Mouse (Mus musculus): ENCODE data around the gene Ubox5. TPM values are rescaled to one million over a fixed set of nuclear protein-coding genes. Genes with fewer than 3 reads are reported as not detected.

Gene Ubox5
- polyA plus RNA-seq, 2 experiments: 11.8 to 14.3 TPM

DNA sequence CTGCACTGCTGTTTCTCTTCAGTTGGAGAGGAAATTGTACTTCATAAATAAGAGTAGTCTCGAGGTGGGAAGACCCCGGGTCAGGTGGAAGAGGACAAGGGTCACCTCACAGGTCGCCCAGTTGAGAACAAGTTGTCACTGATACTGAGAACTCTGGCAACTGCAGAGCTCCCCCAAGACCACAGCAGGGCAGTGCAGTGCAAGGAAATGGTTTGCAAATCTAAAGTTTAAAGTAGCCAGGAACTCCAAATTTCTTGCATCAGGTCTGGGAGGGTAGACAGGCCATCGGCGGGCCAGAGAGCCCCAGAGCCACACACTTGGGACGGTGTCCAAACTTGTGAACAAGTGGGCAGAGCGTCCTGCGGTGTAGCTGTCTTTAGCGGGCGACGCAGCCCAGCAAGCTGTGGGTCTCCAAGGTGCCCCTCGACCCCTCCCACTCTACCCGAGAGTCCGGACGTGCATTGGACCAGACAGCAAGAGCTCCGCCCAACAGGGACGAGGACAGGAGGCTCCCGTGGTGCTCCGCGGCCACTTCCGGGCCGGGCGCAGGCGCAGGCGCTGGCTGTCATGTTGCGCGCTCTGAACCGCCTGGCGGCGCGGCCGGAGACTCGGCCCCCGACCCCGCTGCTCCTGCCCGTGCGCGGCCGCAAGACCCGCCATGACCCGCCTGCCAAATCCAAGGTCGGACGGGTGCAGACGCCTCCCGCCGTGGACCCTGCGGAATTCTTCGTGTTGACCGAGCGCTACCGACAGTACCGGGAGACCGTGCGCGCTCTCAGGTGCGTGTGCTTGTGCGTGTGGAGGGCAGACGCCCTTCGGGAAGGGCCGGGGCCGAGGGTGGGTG is 66.4 kb downstream of the Ubox5 start, which contains the start of gene Mrps26:
TSS of gene Mrps26 (plus strand) at position 531 of the 844 bp plus-strand sequence.
- H3K9me3 ChIP-seq (ENCODE audit: control insufficient read depth, low read length): no peaks in the 10 kb centered on the region
- H3K36me3 ChIP-seq (ENCODE audit: control insufficient read depth, insufficient read depth, low read length): peaks cover 18% of the 10 kb centered on the region
- H3K4me3 ChIP-seq (replicated peaks; ENCODE audit: low read length): peak within 1 kb of the TSS; percentile 90
- DNase-seq (ENCODE audit: low spot score) (peak; percentile 92), ATAC-seq (ENCODE audit: low FRiP score, low read depth) (peak; percentile 98)
- 0 out of 2 replicates have a peak within 1 kb of the TSS, but pooled peaks have one; percentile 9 for H3K27ac ChIP-seq (replicated peaks; ENCODE audit: low read depth, low read length)
- no peaks in the 10 kb centered on the region for H3K27me3 ChIP-seq (ENCODE audit: control insufficient read depth, insufficient read depth, low read length)
- under 1% methylated on average over 59 of the region's 61 CpGs for WGBS
- H3K9ac ChIP-seq (ENCODE audit: low read depth, low read length, severe bottlenecking): peak within 1 kb of the TSS; percentile 86
- peak within 1 kb of the TSS; percentile 55 for H3K4me2 ChIP-seq (replicated peaks; ENCODE audit: low read depth, low read length, severe bottlenecking)
- 0 out of 2 replicates have a peak, but pooled peaks have one; percentile 37 for TF ChIP-seq POLR2A (IDR thresholded peaks at IDR 0.05; ENCODE audit: borderline replicate concordance, extremely low read depth, insufficient read depth, insufficient read length)
- H3K4me1 ChIP-seq (ENCODE audit: control insufficient read depth, insufficient read depth, low read length): peaks cover 14% of the 10 kb centered on the region

DNA sequence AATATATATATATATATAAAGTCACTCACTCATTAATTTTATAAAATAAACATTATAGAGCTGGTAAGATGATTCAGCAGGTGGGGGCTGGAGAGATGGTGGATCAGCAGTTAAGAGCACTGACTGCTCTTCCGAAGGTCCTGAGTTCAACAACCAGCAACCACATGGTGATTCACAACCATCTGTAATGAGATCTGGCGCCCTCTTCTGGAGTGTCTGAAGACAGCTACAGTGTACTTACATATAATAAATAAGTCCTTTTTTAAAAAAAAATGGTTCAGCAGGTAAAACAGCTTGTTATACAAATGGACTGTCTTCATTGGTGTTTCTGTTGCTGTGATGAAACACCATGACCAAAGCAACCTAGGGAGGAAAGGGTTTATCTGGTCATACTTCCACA is 71.8 kb downstream of the Ubox5 start:
- Histone ChIP-seq H3K4me1 (ENCODE audit: control insufficient read depth, insufficient read depth, low read length) (peaks cover 3% of the 10 kb centered on the region; the same call in 1 of the 2 replicates), H3K27ac (replicated peaks; ENCODE audit: low read depth, low read length) (no peak overlapping the region), H3K9me3 (ENCODE audit: control insufficient read depth, low read length) (no peaks in the 10 kb centered on the region), H3K9ac (ENCODE audit: low read depth, low read length, severe bottlenecking) (no peak overlapping the region), H3K27me3 (ENCODE audit: control insufficient read depth, insufficient read depth, low read length) (no peaks in the 10 kb centered on the region), H3K4me3 (replicated peaks; ENCODE audit: low read length) (no peak overlapping the region), H3K4me2 (replicated peaks; ENCODE audit: low read depth, low read length, severe bottlenecking) (no peak overlapping the region), H3K36me3 (ENCODE audit: control insufficient read depth, insufficient read depth, low read length) (peaks cover 40% of the 10 kb centered on the region)
- no peak for TF ChIP-seq POLR2A (IDR thresholded peaks at IDR 0.05; ENCODE audit: borderline replicate concordance, extremely low read depth, insufficient read depth, insufficient read length)
- ATAC-seq (ENCODE audit: low FRiP score, low read depth) (no peak), DNase-seq (ENCODE audit: low spot score) (no peak)
- WGBS: 66% methylated on average over 2 of the region's 2 CpGs

DNA sequence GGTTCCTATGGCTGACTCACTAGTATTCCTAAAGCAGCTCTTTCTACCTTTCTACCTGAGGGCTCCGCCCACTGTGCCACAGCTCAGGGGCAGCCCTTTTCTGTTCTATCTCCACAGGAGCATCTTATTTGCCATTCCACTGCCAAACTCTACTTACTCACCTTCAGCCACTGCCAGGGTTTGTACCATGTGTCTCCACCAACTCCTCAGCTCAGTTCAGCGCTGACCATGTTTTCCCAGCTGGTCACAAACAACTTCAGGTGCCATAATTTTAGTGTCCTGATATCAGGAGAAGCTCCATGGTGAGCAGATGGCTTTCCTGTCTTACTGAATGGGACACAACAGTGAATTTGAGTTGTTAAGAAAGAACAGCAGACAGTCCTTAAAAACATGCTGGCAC is 72.4 kb downstream of the Ubox5 start:
- no peak for TF ChIP-seq POLR2A (IDR thresholded peaks at IDR 0.05; ENCODE audit: borderline replicate concordance, extremely low read depth, insufficient read depth, insufficient read length)
- H3K27ac ChIP-seq (replicated peaks; ENCODE audit: low read depth, low read length): no peak overlapping the region
- no peak for ATAC-seq (ENCODE audit: low FRiP score, low read depth)
- 95% methylated on average over 2 of the region's 2 CpGs for WGBS
- no peak overlapping the region for H3K4me2 ChIP-seq (replicated peaks; ENCODE audit: low read depth, low read length, severe bottlenecking)
- no peaks in the 10 kb centered on the region for H3K9me3 ChIP-seq (ENCODE audit: control insufficient read depth, low read length)
- H3K4me3 ChIP-seq (replicated peaks; ENCODE audit: low read length): no peak overlapping the region
- DNase-seq (ENCODE audit: low spot score): no peak
- H3K36me3 ChIP-seq (ENCODE audit: control insufficient read depth, insufficient read depth, low read length): peaks cover 45% of the 10 kb centered on the region
- no peaks in the 10 kb centered on the region for H3K27me3 ChIP-seq (ENCODE audit: control insufficient read depth, insufficient read depth, low read length)
- H3K4me1 ChIP-seq (ENCODE audit: control insufficient read depth, insufficient read depth, low read length): no peaks in the 10 kb centered on the region
- H3K9ac ChIP-seq (ENCODE audit: low read depth, low read length, severe bottlenecking): no peak overlapping the region

DNA sequence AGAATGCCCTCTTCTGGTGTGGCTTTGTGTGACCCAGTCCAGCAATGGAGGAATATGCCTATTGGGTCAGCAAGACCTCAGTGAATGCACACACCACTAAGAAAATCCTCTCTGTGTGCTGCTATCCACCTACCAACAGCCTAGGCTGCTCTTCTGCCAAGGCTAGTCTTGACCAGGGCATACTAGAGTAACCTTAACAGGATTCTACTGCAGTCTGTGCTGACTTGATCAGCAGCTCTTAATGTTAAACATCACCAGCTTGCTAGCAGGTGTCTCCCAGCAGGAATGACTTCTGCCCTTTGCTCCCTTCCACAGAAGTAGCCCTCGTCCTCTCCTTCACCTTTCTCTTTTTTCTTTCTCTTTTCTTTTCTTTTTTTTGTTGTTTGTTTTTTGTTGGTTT is 73.5 kb downstream of the Ubox5 start:
- Histone ChIP-seq H3K27ac (replicated peaks; ENCODE audit: low read depth, low read length) (no peak overlapping the region), H3K27me3 (ENCODE audit: control insufficient read depth, insufficient read depth, low read length) (no peaks in the 10 kb centered on the region), H3K4me1 (ENCODE audit: control insufficient read depth, insufficient read depth, low read length) (no peaks in the 10 kb centered on the region), H3K4me2 (replicated peaks; ENCODE audit: low read depth, low read length, severe bottlenecking) (no peak overlapping the region), H3K9me3 (ENCODE audit: control insufficient read depth, low read length) (no peaks in the 10 kb centered on the region), H3K36me3 (ENCODE audit: control insufficient read depth, insufficient read depth, low read length) (peaks cover 55% of the 10 kb centered on the region), H3K4me3 (replicated peaks; ENCODE audit: low read length) (no peak overlapping the region), H3K9ac (ENCODE audit: low read depth, low read length, severe bottlenecking) (no peak overlapping the region)
- 91% methylated on average over 1 of the region's 1 CpGs for WGBS
- ATAC-seq (ENCODE audit: low FRiP score, low read depth) (no peak), DNase-seq (ENCODE audit: low spot score) (no peak)
- TF ChIP-seq POLR2A (IDR thresholded peaks at IDR 0.05; ENCODE audit: borderline replicate concordance, extremely low read depth, insufficient read depth, insufficient read length): no peak

DNA sequence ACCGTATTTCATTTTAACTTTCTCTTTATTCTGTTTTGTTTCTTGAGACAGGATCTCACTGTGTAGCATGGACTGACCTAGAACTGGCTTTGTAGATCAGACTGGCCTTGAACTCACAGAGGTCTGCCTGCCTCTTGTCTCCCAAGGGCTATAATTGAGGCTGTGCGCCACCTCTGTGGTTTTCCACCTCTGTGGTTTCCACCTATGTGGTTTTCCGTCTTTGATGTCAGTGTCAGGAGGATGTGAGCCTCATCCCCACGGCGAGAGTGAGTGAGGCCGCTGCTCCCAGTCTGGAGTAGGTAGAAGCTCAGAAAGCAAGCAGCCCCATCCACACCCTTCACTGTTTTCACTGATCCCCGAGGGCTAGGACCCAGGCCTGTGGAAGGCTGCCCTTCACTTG is 75.0 kb downstream of the Ubox5 start:
- Histone ChIP-seq H3K9ac (ENCODE audit: low read depth, low read length, severe bottlenecking) (no peak overlapping the region), H3K4me1 (ENCODE audit: control insufficient read depth, insufficient read depth, low read length) (no peaks in the 10 kb centered on the region), H3K27ac (replicated peaks; ENCODE audit: low read depth, low read length) (no peak overlapping the region), H3K4me2 (replicated peaks; ENCODE audit: low read depth, low read length, severe bottlenecking) (no peak overlapping the region), H3K4me3 (replicated peaks; ENCODE audit: low read length) (no peak overlapping the region), H3K36me3 (ENCODE audit: control insufficient read depth, insufficient read depth, low read length) (peaks cover 68% of the 10 kb centered on the region), H3K27me3 (ENCODE audit: control insufficient read depth, insufficient read depth, low read length) (no peaks in the 10 kb centered on the region), H3K9me3 (ENCODE audit: control insufficient read depth, low read length) (no peaks in the 10 kb centered on the region)
- ATAC-seq (ENCODE audit: low FRiP score, low read depth) (no peak), DNase-seq (ENCODE audit: low spot score) (no peak)
- 85% methylated on average over 7 of the region's 7 CpGs for WGBS
- TF ChIP-seq POLR2A (IDR thresholded peaks at IDR 0.05; ENCODE audit: borderline replicate concordance, extremely low read depth, insufficient read depth, insufficient read length): no peak
